Mouse (Mus musculus) midbrain, embryonic 12.5 days (tissue): ENCODE measurements around the gene Abcg8. TPM values are rescaled to one million over a fixed set of nuclear protein-coding genes. Genes with fewer than 3 reads are reported as not detected.

ENCODE experiments used
- ATAC-seq: fragments of 200-750 bp; cut with Nextera tagmentation; 2 replicates; pipeline ENCODE4 v1.8.0; 2017; ENCODE audit warnings: low read depth, moderate TSS enrichment, moderate library complexity; ENCODE audit not compliant: low FRiP score
- H3K27ac ChIP-seq: fragments of 300-500 bp; sonication (generic); replicated peaks from 2 replicates; pipeline ENCODE4 v1.5.1; 2016; ENCODE audit warnings: mild to moderate bottlenecking
- H3K27me3 ChIP-seq: fragments of 300-500 bp; sonication (generic); 2 replicates; pipeline ENCODE4 v1.6.1; 2016; ENCODE audit warnings: mild to moderate bottlenecking
- H3K36me3 ChIP-seq: fragments of 300-500 bp; sonication (generic); 2 replicates; pipeline ENCODE4 v1.6.1; 2016
- H3K4me1 ChIP-seq: fragments of 300-500 bp; sonication (generic); 2 replicates; pipeline ENCODE4 v1.6.1; 2016
- H3K4me2 ChIP-seq: fragments of 300-500 bp; sonication (generic); replicated peaks from 2 replicates; pipeline ENCODE4 v1.6.1; 2016; ENCODE audit warnings: mild to moderate bottlenecking, moderate library complexity
- H3K4me3 ChIP-seq: fragments of 300-500 bp; sonication (generic); 2 replicates; pipeline ENCODE4 v1.5.1; 2016; ENCODE audit warnings: mild to moderate bottlenecking
- H3K9ac ChIP-seq: fragments of 300-500 bp; sonication (generic); replicated peaks from 2 replicates; pipeline ENCODE4 v1.6.1; 2016; ENCODE audit warnings: mild to moderate bottlenecking, moderate library complexity
- H3K9me3 ChIP-seq: fragments of 300-500 bp; sonication (generic); 2 replicates; pipeline ENCODE4 v1.6.1; 2016; ENCODE audit warnings: mild to moderate bottlenecking
- WGBS: fragments of 180-500 bp; shearing (Covaris S2); methylation state at CpG from one replicate; pipeline ENCODE4 v1.1.7; 2016; 5-methylcytosine and 5-hydroxymethylcytosine counted together
- polyA plus RNA-seq: library from polyadenylated mRNA; unstranded; fragments of >200 nt; fragmentation: Nextera tagmentation; extraction: Ambion mirVana; gene quantifications from 2 replicates; pipeline ENCODE4 v1.2.1, GENCODE M21; 2016

Gene Abcg8
- polyA plus RNA-seq, 1 experiment from 2014 or later = 0.08 TPM

GRCm38 (mm10) chr17:84747212-84747611, 71.1 kb downstream of the Abcg8 start:
- H3K27ac ChIP-seq = 0 out of 2 replicates have a peak overlapping the region, but pooled peaks have one; percentile 1
- H3K4me1 ChIP-seq = peaks cover 50% of the 10 kb centered on the region

GRCm38 (mm10) chr17:84748152-84748682, 72.1 kb downstream of the Abcg8 start:
- H3K27me3 ChIP-seq = no peaks in the 10 kb centered on the region
- WGBS = 84% methylated on average over 9 of the region's 9 CpGs
- 0 out of 2 replicates have a peak, but pooled peaks cover 19% of the 10 kb centered on the region for H3K36me3 ChIP-seq
- no peak for ATAC-seq
- H3K4me1 ChIP-seq = peaks cover 50% of the 10 kb centered on the region
- no peaks in the 10 kb centered on the region for H3K9me3 ChIP-seq
- no peak overlapping the region for H3K4me3 ChIP-seq
- no peak overlapping the region for H3K27ac ChIP-seq
- H3K4me2 ChIP-seq = no peak overlapping the region
- H3K9ac ChIP-seq = no peak overlapping the region

More at GRCm38 (mm10) chr17:84747212-84747611, 71.1 kb downstream of the Abcg8 start:
- Histone ChIP-seq H3K9ac (no peak overlapping the region), H3K4me2 (no peak overlapping the region), H3K36me3 (0 out of 2 replicates have a peak, but pooled peaks cover 19% of the 10 kb centered on the region), H3K4me3 (no peak overlapping the region), H3K9me3 (no peaks in the 10 kb centered on the region), H3K27me3 (no peaks in the 10 kb centered on the region)
- 80% methylated on average over 6 of the region's 6 CpGs for WGBS
- no peak for ATAC-seq

GRCm38 (mm10) chr17:84749297-84749696, 73.2 kb downstream of the Abcg8 start:
- Histone ChIP-seq H3K4me3 (no peak overlapping the region), H3K9me3 (no peaks in the 10 kb centered on the region), H3K27me3 (no peaks in the 10 kb centered on the region), H3K36me3 (0 out of 2 replicates have a peak, but pooled peaks cover 19% of the 10 kb centered on the region), H3K9ac (no peak overlapping the region), H3K4me1 (peaks cover 48% of the 10 kb centered on the region), H3K27ac (no peak overlapping the region), H3K4me2 (no peak overlapping the region)
- WGBS = 73% methylated on average over 8 of the region's 8 CpGs
- ATAC-seq = no peak

Other genes with a start within 250 kb of the Abcg8 start
- gene Thada, start 210.1 kb upstream of the Abcg8 start, polyA plus RNA-seq = 11.5 and 11.8 TPM in 2 replicates
- gene Plekhh2, start 164.4 kb upstream of the Abcg8 start, polyA plus RNA-seq = 2.8 and 3.2 TPM in 2 replicates
- gene Dync2li1, start 49.8 kb upstream of the Abcg8 start, polyA plus RNA-seq = 31.5 and 33.3 TPM in 2 replicates
- gene Abcg5, start 6.7 kb downstream of the Abcg8 start, polyA plus RNA-seq = 1.2 and 4.4 TPM in 2 replicates
- 49.5 and 53.3 TPM in 2 replicates for gene Lrpprc, start 114.5 kb downstream of the Abcg8 start, polyA plus RNA-seq